Mouse (Mus musculus) thymus, adult 2 months (tissue): ENCODE results near the gene Nkiras1. TPM values are rescaled to one million over a fixed set of nuclear protein-coding genes. Genes with fewer than 3 reads are reported as not detected.

Experiments
- DNase-seq: peaks from one replicate; pipeline ENCODE4 v3.0.0; 2021
- H3K27ac ChIP-seq: fragments of 200-500 bp; 2 replicates; pipeline ENCODE4 v1.5.1; 2012; ENCODE audit warnings: low read length, control low read depth; ENCODE audit not compliant: control insufficient read depth, insufficient read depth
- H3K27me3 ChIP-seq: fragments of 200-500 bp; 2 replicates; pipeline ENCODE4 v1.6.1; 2012; ENCODE audit warnings: mild to moderate bottlenecking, low read length, moderate library complexity, mixed read lengths; ENCODE audit not compliant: control insufficient read depth, insufficient read depth
- H3K36me3 ChIP-seq: fragments of 200-500 bp; 2 replicates; pipeline ENCODE4 v1.6.1; 2012; ENCODE audit warnings: mild to moderate bottlenecking, low read length, moderate library complexity; ENCODE audit not compliant: control insufficient read depth, insufficient read depth
- H3K4me1 ChIP-seq: fragments of 200-500 bp; replicated peaks from 2 replicates; pipeline ENCODE4 v1.6.1; 2012; ENCODE audit warnings: low read length; ENCODE audit not compliant: control insufficient read depth, insufficient read depth
- H3K4me3 ChIP-seq: fragments of 200-500 bp; 2 replicates; pipeline ENCODE4 v1.5.1; 2012; ENCODE audit warnings: mild to moderate bottlenecking, low read length, control low read depth, moderate library complexity; ENCODE audit not compliant: control insufficient read depth, insufficient read depth
- CTCF ChIP-seq: fragments of 200-500 bp; IDR thresholded peaks from 2 replicates; pipeline ENCODE4 v1.5.1; 2012; ENCODE audit warnings: mild to moderate bottlenecking, control low read depth, low read length, moderate library complexity, borderline replicate concordance; ENCODE audit not compliant: control insufficient read depth, poor library complexity, insufficient read depth; ENCODE audit errors: extremely low read depth
- POLR2A ChIP-seq: fragments of 200-500 bp; IDR thresholded peaks from 2 replicates; pipeline ENCODE4 v1.6.1; 2012; ENCODE audit warnings: mild to moderate bottlenecking, low read length, control low read depth, moderate library complexity; ENCODE audit not compliant: control insufficient read depth, poor library complexity, insufficient read depth; ENCODE audit errors: extremely low read depth
- WGBS: fragments of 180-500 bp; shearing (Covaris S2); methylation state at CpG from one replicate; pipeline ENCODE4 v1.1.7; 2018; 5-methylcytosine and 5-hydroxymethylcytosine counted together
- polyA plus RNA-seq: library from polyadenylated mRNA; depleted of rRNA; stranded (reverse); fragments of >200 nt; gene quantifications from 2 replicates; pipeline ENCODE4 v1.2.3, GENCODE M21; 2012; rRNA removed

Gene Nkiras1
- polyA plus RNA-seq, 1 experiment = 4.7 TPM

GRCm38 (mm10) chr14:18317457-18318411, 46.8 kb downstream of the Nkiras1 start:
- Histone ChIP-seq H3K4me3 (no peak overlapping the region), H3K36me3 (no peaks in the 10 kb centered on the region), H3K27ac (no peak overlapping the region), H3K27me3 (no peaks in the 10 kb centered on the region), H3K4me1 (no peaks in the 10 kb centered on the region)
- 82% methylated on average over 11 of the region's 11 CpGs for WGBS
- DNase-seq = no peak
- TF ChIP-seq CTCF (no peak), POLR2A (no peak)

DNA sequence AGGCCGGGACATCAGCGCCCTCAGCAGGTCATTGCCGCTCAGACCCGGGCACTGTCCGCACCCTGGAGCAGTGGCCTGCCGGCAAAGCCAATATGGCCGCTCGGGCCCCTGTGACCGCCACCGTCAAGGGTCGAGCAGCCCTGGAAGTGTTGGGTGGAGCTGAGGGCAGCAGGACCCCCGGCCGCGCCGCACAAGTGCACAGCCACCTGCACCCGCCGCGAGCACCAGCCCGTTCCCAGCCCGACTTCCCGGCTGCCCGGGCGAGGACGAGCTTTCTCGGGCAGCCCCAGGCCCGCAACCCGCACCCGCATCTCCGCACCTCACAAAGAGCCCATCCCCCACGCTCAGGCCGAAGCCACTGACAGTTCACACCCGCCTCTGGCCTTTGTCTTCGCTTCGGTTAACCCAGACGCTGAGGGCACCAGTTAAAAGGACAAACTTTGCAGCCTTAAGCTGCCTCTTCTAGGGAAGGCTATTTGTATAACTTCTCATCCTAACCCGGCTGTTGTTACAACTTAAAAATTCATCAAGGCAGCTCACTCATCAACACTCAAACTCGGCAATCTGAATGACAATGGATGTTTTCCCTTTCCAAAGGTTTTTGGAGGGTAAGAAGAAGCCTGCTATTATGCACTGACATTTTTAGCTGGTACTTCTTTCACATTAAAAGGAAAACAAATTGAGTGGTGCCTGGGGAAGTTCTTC, 56.2 kb downstream of the Nkiras1 start:
- no peaks in the 10 kb centered on the region for H3K27me3 ChIP-seq
- peaks cover 4% of the 10 kb centered on the region for H3K36me3 ChIP-seq
- H3K4me1 ChIP-seq = peaks cover 10% of the 10 kb centered on the region; the same call in 1 of the 2 replicates
- no peak overlapping the region; the same call in 1 of the 2 replicates for H3K4me3 ChIP-seq
- no peak for TF ChIP-seq POLR2A
- no peak for TF ChIP-seq CTCF
- no peak overlapping the region for H3K27ac ChIP-seq
- DNase-seq = peak; percentile 15
- WGBS = 73% methylated on average over 37 of the region's 37 CpGs

DNA sequence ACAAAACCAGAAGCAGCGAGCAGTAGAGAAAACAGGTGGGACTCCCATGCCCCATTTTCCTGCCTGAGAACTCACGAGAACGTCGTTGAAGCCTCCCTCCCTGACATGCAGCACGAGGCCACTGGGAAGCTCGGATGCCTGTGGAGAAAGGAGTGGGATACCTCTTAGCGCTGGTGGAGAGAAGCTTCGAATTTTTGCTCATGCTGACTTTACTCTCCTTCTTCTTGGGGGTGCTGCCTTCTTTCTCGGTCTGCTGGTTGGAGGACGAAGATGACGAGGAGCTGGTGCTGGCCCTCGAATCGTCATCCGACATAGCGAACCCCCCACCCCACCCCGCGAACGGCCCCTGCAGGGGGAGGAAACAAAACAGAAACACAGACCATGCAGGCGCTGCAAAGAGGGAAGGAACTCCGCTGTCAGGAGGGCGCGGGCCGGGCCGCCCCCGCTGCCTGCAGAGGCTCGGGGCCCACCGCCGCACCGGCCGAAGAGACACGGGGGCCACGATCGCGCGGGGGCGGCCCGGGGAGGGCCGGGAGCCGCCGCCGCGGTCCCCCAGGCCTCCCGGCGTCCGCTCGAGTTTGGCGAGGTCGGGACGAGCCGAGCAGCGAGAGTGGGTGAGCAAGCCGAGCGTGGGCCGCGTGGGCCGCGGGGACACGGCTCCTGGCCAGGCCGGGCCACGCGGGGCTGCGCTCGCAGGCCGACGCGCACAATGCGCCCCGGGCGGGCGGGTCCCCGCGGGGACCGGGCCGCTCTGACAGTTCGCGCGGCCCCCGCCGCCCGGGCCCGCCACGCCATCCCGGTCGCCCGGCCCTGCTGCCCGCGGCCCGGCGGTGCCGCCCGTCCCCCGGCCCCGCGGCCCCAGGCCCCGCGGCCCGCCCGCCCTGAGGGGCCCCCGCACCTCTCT, 60.1 kb downstream of the Nkiras1 start:
- WGBS = 2% methylated on average over 99 of the region's 99 CpGs
- TF ChIP-seq POLR2A (peak; percentile 24; the same call in 1 of the 2 replicates), CTCF (no peak)
- peak; percentile 62 for DNase-seq
- H3K27ac ChIP-seq = peak overlapping the region; percentile 77
- H3K4me1 ChIP-seq = peaks cover 10% of the 10 kb centered on the region; the same call in 1 of the 2 replicates
- H3K4me3 ChIP-seq = peak overlapping the region; percentile 89
- no peaks in the 10 kb centered on the region for H3K36me3 ChIP-seq
- H3K27me3 ChIP-seq = no peaks in the 10 kb centered on the region

- no peaks in the 10 kb centered on the region for H3K36me3 ChIP-seq
- TF ChIP-seq CTCF = no peak
- TF ChIP-seq POLR2A = peak; percentile 54; the same call in 1 of the 2 replicates
- DNase-seq = peak; percentile 82
- peak within 1 kb of the TSS; percentile 77 for H3K27ac ChIP-seq
- peak within 1 kb of the TSS; percentile 89 for H3K4me3 ChIP-seq
- under 1% methylated on average over 37 of the region's 39 CpGs for WGBS
- no peaks in the 10 kb centered on the region for H3K27me3 ChIP-seq
- H3K4me1 ChIP-seq = peaks cover 10% of the 10 kb centered on the region; the same call in 1 of the 2 replicates
Observed at GRCm38 (mm10) chr14:18331693-18332131, 60.8 kb downstream of the Nkiras1 start, which contains the start of gene Ube2e1. Ube2e1 (minus strand) TSS chr14:18331859.

Other genes with a start within 250 kb of the Nkiras1 start
- 9.2 and 10.2 TPM in 2 replicates for gene Nr1d2, start 32.0 kb upstream of the Nkiras1 start, polyA plus RNA-seq
- 405 and 467 TPM in 2 replicates for gene Rpl15, start 255 bp downstream of the Nkiras1 start, polyA plus RNA-seq
- 45.5 and 52.5 TPM in 2 replicates for gene Ube2e1, start 60.7 kb downstream of the Nkiras1 start, polyA plus RNA-seq